Mouse (Mus musculus): ENCODE data around the gene Smad3. TPM values are rescaled to one million over a fixed set of nuclear protein-coding genes. Genes with fewer than 3 reads are reported as not detected.

The Smad3 gene
- polyA plus RNA-seq, 1 experiment = 41.0 TPM

DNA sequence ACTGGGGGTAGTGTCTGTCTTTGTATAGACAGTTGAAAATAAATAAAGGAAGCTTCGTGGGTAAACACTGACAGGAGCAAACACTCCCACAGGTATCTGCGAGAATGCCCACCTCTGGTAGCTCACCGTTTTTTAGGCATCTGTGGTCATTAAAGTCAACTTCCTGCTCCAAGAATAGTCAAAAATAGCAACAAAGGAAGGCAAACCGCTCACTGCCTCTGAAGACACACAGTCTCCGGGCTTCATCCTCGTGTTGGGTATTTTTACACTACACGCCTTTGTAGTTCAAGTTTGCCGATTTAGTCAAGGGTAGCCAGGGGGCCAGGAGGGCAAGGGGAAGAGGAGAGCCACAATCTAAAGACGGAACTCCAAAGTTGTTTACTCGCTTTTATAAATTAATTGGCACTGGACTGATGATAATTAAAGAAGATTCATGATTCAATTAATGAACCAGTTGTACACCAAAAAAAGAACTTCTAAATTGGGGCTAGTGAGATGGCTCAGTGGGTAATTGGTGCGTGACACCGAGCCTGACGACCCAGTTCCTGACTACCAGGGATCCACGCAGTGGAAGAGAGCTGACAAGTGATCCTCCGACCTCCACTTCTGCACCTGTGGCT is 8.4 kb downstream of the Smad3 start:
- no peak for TF ChIP-seq POLR2A (IDR thresholded peaks at IDR 0.05; ENCODE audit: borderline replicate concordance, extremely low read depth, low read depth, low read length)
- no peak for TF ChIP-seq CTCF (IDR thresholded peaks at IDR 0.05; ENCODE audit: insufficient read depth, low read length)
- no peak for DNase-seq
- H3K4me3 ChIP-seq (replicated peaks; ENCODE audit: extremely low read depth, low read depth, low read length) = no peak overlapping the region
- H3K4me1 ChIP-seq (ENCODE audit: control insufficient read depth, insufficient read depth, low read length) = peaks cover 28% of the 10 kb centered on the region
- 33% methylated on average over 15 of the region's 15 CpGs for WGBS

DNA sequence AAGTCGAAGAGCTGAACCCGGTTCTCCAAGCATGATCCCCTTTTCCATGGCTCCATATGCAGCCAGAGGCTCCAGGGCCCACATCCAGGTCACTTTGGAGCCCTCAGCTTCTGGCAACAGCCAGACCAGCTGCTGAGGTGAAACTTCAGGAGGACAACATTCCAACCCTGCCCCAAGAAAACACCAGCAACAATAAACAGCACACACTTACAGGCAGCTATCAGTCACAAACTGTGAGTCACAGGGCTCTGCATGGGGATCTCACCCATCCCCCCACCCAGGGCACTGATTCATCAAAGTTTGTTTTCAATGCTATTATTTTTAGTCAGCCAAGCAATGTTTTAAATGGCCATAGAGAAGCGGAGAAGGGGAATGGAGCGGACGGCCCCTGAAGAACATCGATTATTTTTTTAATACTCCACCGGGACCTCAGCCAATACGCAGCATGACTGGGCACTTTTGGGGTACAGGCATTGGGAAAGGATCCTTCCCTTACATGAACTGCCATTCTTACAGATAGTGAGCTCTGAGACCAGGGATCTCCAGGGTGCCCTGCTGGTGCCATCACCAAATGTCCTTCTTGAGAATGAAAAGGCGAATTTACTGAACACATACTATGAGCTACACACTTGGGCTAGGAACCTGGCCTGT is 10.0 kb downstream of the Smad3 start:
- peaks cover 33% of the 10 kb centered on the region for H3K4me1 ChIP-seq (ENCODE audit: control insufficient read depth, insufficient read depth, low read length)
- no peak overlapping the region for H3K4me3 ChIP-seq (replicated peaks; ENCODE audit: extremely low read depth, low read depth, low read length)
- no peak for DNase-seq
- 69% methylated on average over 9 of the region's 9 CpGs for WGBS
- TF ChIP-seq CTCF (IDR thresholded peaks at IDR 0.05; ENCODE audit: insufficient read depth, low read length) = no peak
- TF ChIP-seq POLR2A (IDR thresholded peaks at IDR 0.05; ENCODE audit: borderline replicate concordance, extremely low read depth, low read depth, low read length) = no peak

DNA sequence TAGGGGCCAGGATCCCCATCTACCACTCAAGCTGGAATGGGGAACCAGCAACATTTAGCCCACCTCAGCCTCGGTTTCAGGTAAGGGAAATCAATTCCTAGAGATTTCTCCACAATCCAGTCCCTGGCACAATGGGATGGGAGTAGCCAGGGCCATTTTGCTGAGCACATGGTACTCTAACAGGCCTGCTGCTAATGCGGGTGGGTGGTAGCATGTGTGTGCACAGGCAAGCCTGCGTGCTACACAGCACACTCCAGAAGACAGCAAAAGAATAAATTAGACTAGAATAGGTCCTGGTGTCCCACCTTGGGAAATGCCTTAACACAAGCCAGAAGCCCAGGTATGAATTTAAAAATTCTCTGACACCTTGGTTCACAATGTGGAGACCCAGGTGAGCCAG is 10.8 kb downstream of the Smad3 start:
- TF ChIP-seq CTCF (IDR thresholded peaks at IDR 0.05; ENCODE audit: insufficient read depth, low read length) (no peak), POLR2A (IDR thresholded peaks at IDR 0.05; ENCODE audit: borderline replicate concordance, extremely low read depth, low read depth, low read length) (no peak)
- Histone ChIP-seq H3K4me3 (replicated peaks; ENCODE audit: extremely low read depth, low read depth, low read length) (no peak overlapping the region), H3K4me1 (ENCODE audit: control insufficient read depth, insufficient read depth, low read length) (peaks cover 30% of the 10 kb centered on the region)
- no peak for DNase-seq
- 97% methylated on average over 3 of the region's 3 CpGs for WGBS

DNA sequence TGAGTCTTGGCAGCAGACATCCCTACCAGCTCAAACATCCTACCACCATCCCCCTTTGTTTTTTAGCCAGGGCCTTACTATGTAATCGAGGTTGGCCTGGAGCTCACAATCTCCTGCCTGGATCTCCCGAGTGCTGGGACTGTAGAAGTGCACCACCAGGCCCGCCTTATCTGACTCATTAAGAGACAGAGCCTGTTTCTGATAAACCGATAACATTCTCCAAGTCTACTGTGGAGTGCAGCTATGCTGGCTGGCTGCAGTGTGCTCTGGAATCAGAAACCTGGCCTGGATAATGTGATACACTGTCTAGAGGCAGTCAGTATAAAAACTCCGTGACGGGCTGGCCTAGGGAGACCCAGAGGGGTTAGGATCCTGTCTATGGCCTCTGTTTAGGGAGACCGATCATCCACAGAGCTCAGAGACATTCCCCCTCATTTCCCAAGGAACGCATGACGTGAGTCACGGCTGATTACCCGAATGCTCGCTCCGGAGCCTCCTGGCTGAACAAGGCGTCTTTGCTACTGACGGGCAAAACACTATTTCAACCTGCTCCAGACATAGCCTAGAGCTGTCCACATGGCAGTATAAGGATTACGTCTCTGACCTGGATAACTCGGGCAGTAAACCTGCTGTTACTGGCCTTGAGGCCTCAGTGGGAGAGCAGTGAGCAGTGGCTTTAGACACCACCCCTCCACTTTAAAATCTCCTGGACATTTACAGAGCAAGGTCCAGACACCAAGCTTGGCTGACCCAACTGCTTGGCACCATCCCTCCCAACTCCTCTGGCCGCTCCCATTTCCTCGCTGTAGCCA is 11.8 kb downstream of the Smad3 start:
- Histone ChIP-seq H3K4me3 (replicated peaks; ENCODE audit: extremely low read depth, low read depth, low read length) (no peak overlapping the region), H3K4me1 (ENCODE audit: control insufficient read depth, insufficient read depth, low read length) (peaks cover 36% of the 10 kb centered on the region)
- no peak for DNase-seq
- 66% methylated on average over 19 of the region's 19 CpGs for WGBS
- TF ChIP-seq POLR2A (IDR thresholded peaks at IDR 0.05; ENCODE audit: borderline replicate concordance, extremely low read depth, low read depth, low read length) (no peak), CTCF (IDR thresholded peaks at IDR 0.05; ENCODE audit: insufficient read depth, low read length) (no peak)

DNA sequence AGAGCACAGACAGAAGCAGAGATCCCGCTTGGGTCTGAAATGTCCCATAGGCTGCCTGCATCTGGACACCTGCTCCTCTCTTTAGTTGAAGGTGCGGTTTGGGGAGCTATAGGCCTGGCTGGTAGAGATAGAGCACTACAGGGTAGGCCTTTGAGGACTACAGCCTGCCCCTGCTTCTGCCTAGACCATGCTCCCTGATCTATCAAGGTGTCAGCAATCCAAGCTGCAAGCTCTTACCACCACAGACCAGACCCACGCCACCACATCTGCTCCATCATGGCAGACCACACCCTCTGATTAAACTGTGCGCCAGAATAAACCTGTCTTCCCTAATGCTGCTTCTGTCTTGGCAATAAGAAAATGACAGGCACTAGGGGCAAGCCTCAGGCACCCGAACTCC is 13.2 kb downstream of the Smad3 start:
- Histone ChIP-seq H3K4me1 (ENCODE audit: control insufficient read depth, insufficient read depth, low read length) (peaks cover 38% of the 10 kb centered on the region), H3K4me3 (replicated peaks; ENCODE audit: extremely low read depth, low read depth, low read length) (no peak overlapping the region)
- TF ChIP-seq CTCF (IDR thresholded peaks at IDR 0.05; ENCODE audit: insufficient read depth, low read length) (no peak), POLR2A (IDR thresholded peaks at IDR 0.05; ENCODE audit: borderline replicate concordance, extremely low read depth, low read depth, low read length) (no peak)
- 94% methylated on average over 5 of the region's 5 CpGs for WGBS
- no peak for DNase-seq

DNA sequence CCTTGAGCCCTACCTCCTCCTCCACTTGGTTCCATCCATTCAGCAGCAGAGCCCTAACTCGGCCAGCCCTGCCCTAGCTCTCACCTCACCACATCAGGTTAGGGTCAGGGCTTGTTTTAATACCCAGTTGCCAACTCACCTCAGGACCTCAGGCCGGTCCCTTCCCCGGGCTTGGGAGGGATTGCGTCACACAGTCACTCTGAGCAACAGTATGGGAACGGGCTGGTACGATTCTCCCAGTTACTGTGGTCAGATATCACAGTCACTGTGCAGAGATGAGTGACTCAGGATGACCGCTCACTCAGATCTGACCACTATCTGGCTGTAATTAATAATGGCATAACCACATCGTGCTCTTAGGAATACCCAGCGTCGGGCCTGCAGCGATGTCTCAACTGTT is 14.0 kb downstream of the Smad3 start:
- WGBS = 82% methylated on average over 11 of the region's 11 CpGs
- Histone ChIP-seq H3K4me3 (replicated peaks; ENCODE audit: extremely low read depth, low read depth, low read length) (no peak overlapping the region), H3K4me1 (ENCODE audit: control insufficient read depth, insufficient read depth, low read length) (peaks cover 32% of the 10 kb centered on the region)
- no peak for DNase-seq
- TF ChIP-seq CTCF (IDR thresholded peaks at IDR 0.05; ENCODE audit: insufficient read depth, low read length) (no peak), POLR2A (IDR thresholded peaks at IDR 0.05; ENCODE audit: borderline replicate concordance, extremely low read depth, low read depth, low read length) (no peak)

DNA sequence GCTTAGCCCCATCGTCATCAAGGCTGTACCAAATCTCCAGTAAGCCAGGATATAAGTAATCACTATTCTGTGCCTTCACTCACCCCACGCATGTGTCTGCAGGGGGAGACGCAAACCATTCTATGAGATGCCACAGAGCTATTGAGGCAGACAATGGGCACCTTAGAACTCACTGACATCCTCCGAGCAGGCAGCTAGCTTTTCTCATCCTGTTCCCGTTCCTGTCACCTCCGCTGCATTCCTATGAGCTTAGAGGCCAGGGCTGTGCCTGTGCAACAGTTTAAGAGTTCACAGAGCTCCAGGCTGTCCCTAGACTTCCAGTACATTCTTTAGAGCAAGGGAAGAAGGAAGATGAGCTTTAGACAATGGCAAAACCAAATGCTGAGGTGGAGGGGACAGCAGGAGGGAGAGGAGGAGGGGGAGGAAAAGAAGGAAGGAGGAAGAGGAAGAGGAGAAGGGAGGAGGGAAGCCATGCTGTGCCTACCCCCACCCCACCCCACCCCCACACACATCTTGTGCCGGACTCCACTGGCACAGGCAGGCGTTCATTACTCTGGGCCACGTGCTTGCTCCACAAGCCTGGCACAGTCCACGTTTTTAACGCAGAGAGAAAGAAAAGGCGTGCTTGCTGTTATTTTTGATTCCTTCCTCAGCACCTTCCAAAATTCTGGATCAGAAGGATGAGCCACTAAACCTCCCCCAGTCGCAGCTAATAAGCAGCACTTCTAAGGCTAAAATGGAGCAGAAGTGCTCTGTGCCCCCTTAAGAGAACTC is 14.7 kb downstream of the Smad3 start:
- no peak for DNase-seq
- no peak for TF ChIP-seq CTCF (IDR thresholded peaks at IDR 0.05; ENCODE audit: insufficient read depth, low read length)
- no peak for TF ChIP-seq POLR2A (IDR thresholded peaks at IDR 0.05; ENCODE audit: borderline replicate concordance, extremely low read depth, low read depth, low read length)
- 58% methylated on average over 13 of the region's 13 CpGs for WGBS
- no peak overlapping the region for H3K4me3 ChIP-seq (replicated peaks; ENCODE audit: extremely low read depth, low read depth, low read length)
- peaks cover 32% of the 10 kb centered on the region for H3K4me1 ChIP-seq (ENCODE audit: control insufficient read depth, insufficient read depth, low read length)

DNA sequence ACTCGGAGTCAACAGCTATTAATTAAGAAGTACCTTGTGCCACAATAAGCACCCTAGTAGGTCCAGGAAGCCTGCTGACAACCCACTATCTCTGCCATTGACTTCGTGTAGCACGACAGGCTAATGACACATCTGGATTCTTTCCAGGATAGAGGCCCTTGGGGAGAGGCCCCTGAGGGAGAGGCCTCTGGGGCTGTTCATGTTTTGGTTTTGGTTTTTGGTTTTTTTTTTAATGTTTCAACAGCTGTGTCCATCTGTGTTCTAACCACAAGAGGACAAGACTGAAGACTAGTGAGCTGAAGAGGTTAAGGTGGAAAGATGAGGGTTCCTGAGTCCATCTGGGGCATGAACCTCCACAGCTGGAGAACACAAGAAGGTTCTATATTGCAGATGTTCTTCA is 15.5 kb downstream of the Smad3 start:
- no peak for DNase-seq
- TF ChIP-seq POLR2A (IDR thresholded peaks at IDR 0.05; ENCODE audit: borderline replicate concordance, extremely low read depth, low read depth, low read length) (no peak), CTCF (IDR thresholded peaks at IDR 0.05; ENCODE audit: insufficient read depth, low read length) (no peak)
- WGBS = 33% methylated on average over 3 of the region's 3 CpGs
- Histone ChIP-seq H3K4me1 (ENCODE audit: control insufficient read depth, insufficient read depth, low read length) (peaks cover 30% of the 10 kb centered on the region), H3K4me3 (replicated peaks; ENCODE audit: extremely low read depth, low read depth, low read length) (no peak overlapping the region)

DNA sequence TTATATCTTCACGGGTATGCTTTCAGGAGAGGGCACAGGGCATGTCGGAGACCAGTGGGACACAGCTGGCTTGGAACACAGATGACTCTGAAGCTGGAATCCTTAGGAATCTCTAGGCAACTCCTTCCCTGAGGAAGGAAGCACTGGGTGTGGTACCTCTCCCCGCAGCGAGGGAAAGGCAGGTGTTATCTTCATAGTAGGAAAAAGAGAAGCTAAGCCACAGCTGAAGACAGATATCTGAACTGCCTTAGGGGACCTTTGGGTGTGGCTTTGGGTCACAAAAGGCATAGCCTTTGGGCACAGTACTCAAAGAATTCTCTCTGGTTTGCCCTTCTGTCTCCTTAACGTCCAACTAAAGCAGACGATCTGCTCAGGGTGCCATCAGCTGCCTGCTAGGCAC is 16.0 kb downstream of the Smad3 start:
- DNase-seq = no peak
- TF ChIP-seq POLR2A (IDR thresholded peaks at IDR 0.05; ENCODE audit: borderline replicate concordance, extremely low read depth, low read depth, low read length) = no peak
- TF ChIP-seq CTCF (IDR thresholded peaks at IDR 0.05; ENCODE audit: insufficient read depth, low read length) = no peak
- H3K4me1 ChIP-seq (ENCODE audit: control insufficient read depth, insufficient read depth, low read length) = peaks cover 29% of the 10 kb centered on the region
- 38% methylated on average over 6 of the region's 6 CpGs for WGBS
- no peak overlapping the region for H3K4me3 ChIP-seq (replicated peaks; ENCODE audit: extremely low read depth, low read depth, low read length)
